Mouse (Mus musculus): ENCODE measurements around the gene Hmgcll1. TPM values are rescaled to one million over a fixed set of nuclear protein-coding genes. Genes with fewer than 3 reads are reported as not detected.

Gene Hmgcll1
- not detected in 2 replicates for polyA plus RNA-seq (2012)

- no peak for TF ChIP-seq GATA1 (IDR thresholded peaks at IDR 0.05; ENCODE audit: low read length)
These were observed at the start of gene Hmgcll1 for GRCm38 (mm10) chr9:76014631-76015531. TSS of gene Hmgcll1 (plus strand) at chr9:76014855.

- peak; percentile 89 for TF ChIP-seq GATA1 (IDR thresholded peaks at IDR 0.05; ENCODE audit: low read length)
These were observed 34.6 kb upstream of the Hmgcll1 start for GRCm38 (mm10) chr9:75980097-75980496.

GRCm38 (mm10) chr9:75981139-75981538 lies 33.5 kb upstream of the Hmgcll1 start:
- TF ChIP-seq GATA1 (IDR thresholded peaks at IDR 0.05; ENCODE audit: low read length), result no peak

- TF ChIP-seq GATA1 (IDR thresholded peaks at IDR 0.05; ENCODE audit: low read length), result no peak
These were observed 25.2 kb upstream of the Hmgcll1 start for GRCm38 (mm10) chr9:75989491-75989890.

- TF ChIP-seq GATA1 (IDR thresholded peaks at IDR 0.05; ENCODE audit: low read length), result no peak
These were observed 15.8 kb upstream of the Hmgcll1 start for GRCm38 (mm10) chr9:75998791-75999350.

- peak; percentile 67 for TF ChIP-seq GATA1 (IDR thresholded peaks at IDR 0.05; ENCODE audit: low read length)
These were observed 13.5 kb upstream of the Hmgcll1 start for GRCm38 (mm10) chr9:76000876-76001858.

- TF ChIP-seq GATA1 (IDR thresholded peaks at IDR 0.05; ENCODE audit: low read length), result no peak
These were observed 11.6 kb upstream of the Hmgcll1 start for GRCm38 (mm10) chr9:76003066-76003465.

GRCm38 (mm10) chr9:76003637-76004036 lies 11.0 kb upstream of the Hmgcll1 start:
- no peak for TF ChIP-seq GATA1 (IDR thresholded peaks at IDR 0.05; ENCODE audit: low read length)

- no peak for TF ChIP-seq GATA1 (IDR thresholded peaks at IDR 0.05; ENCODE audit: low read length)
These were observed 7.2 kb upstream of the Hmgcll1 start for GRCm38 (mm10) chr9:76007342-76007970.

- TF ChIP-seq GATA1 (IDR thresholded peaks at IDR 0.05; ENCODE audit: low read length), result no peak
These were observed 866 bp upstream of the Hmgcll1 start for GRCm38 (mm10) chr9:76013789-76014188.

GRCm38 (mm10) chr9:76015971-76016370 lies 1.3 kb downstream of the Hmgcll1 start:
- TF ChIP-seq GATA1 (IDR thresholded peaks at IDR 0.05; ENCODE audit: low read length), result no peak

- no peak for TF ChIP-seq GATA1 (IDR thresholded peaks at IDR 0.05; ENCODE audit: low read length)
These were observed 1.9 kb downstream of the Hmgcll1 start for GRCm38 (mm10) chr9:76016506-76016905.

- TF ChIP-seq GATA1 (IDR thresholded peaks at IDR 0.05; ENCODE audit: low read length), result no peak
These were observed 8.9 kb downstream of the Hmgcll1 start for GRCm38 (mm10) chr9:76023551-76023973.

- TF ChIP-seq GATA1 (IDR thresholded peaks at IDR 0.05; ENCODE audit: low read length), result no peak
These were observed 9.9 kb downstream of the Hmgcll1 start for GRCm38 (mm10) chr9:76024277-76025246.
